Mouse (Mus musculus) olfactory bulb, adult 2 months (tissue): ENCODE results near the gene Tmem141.

Experiments used
- CTCF ChIP-seq: fragments of 200-500 bp; IDR thresholded peaks from 2 replicates; pipeline ENCODE4 v1.5.1; 2012; ENCODE audit warnings: low read depth, mild to moderate bottlenecking, low read length, moderate library complexity; ENCODE audit not compliant: insufficient read depth
- POLR2A ChIP-seq: fragments of 200-500 bp; IDR thresholded peaks from 2 replicates; pipeline ENCODE4 v1.6.1; 2012; ENCODE audit warnings: mild to moderate bottlenecking, low read depth, low read length, moderate library complexity; ENCODE audit not compliant: insufficient read depth

GRCm38 (mm10) chr2:25584152-25584551 is 37.7 kb downstream of the Tmem141 start:
- TF ChIP-seq POLR2A = no peak
- no peak for TF ChIP-seq CTCF
